Mouse (Mus musculus): ENCODE data around the gene Akap2. TPM values are rescaled to one million over a fixed set of nuclear protein-coding genes. Genes with fewer than 3 reads are reported as not detected.
"Not testable (repeated sequence)": the region's sequence is repeated elsewhere in the genome, so short reads cannot be mapped to it uniquely, and the experiment has no call there.

Akap2 gene
- total and polyA plus RNA-seq, 2 experiments, result 4.2 to 6.5 TPM

- no peak overlapping the region for H3K9ac ChIP-seq (ENCODE audit: low read depth, low read length)
- no peaks in the 10 kb centered on the region for H3K36me3 ChIP-seq (ENCODE audit: control insufficient read depth, insufficient read depth, low read length)
- no peaks in the 10 kb centered on the region for H3K27me3 ChIP-seq (ENCODE audit: control insufficient read depth, insufficient read depth, low read length)
- DNase-seq (ENCODE audit: extremely low read depth, low read depth, low spot score), result no peak
- no peak overlapping the region for H3K4me3 ChIP-seq (ENCODE audit: insufficient read depth, low read depth, low read length)
- WGBS, result 90% methylated on average over 2 of the region's 2 CpGs
- H3K79me2 ChIP-seq (ENCODE audit: control insufficient read depth, insufficient read depth, low read length), result peaks cover 2% of the 10 kb centered on the region; the same call in 1 of the 2 replicates
- TF ChIP-seq POLR2A (IDR thresholded peaks at IDR 0.05; ENCODE audit: extremely low read depth, insufficient read depth, low read length), result no peak
- no peak for TF ChIP-seq CTCF (IDR thresholded peaks at IDR 0.05; ENCODE audit: low read depth, low read length)
- H3K4me1 ChIP-seq (ENCODE audit: control insufficient read depth, insufficient read depth, low read length), result peaks cover 18% of the 10 kb centered on the region
- no peak overlapping the region for H3K27ac ChIP-seq (replicated peaks; ENCODE audit: insufficient read depth, low read depth, low read length)
Measured at GRCm38 (mm10) chr4:57888246-57888645, 170.8 kb downstream of the Akap2 start.

GRCm38 (mm10) chr4:57888978-57889377 lies 171.5 kb downstream of the Akap2 start:
- H3K36me3 ChIP-seq (ENCODE audit: control insufficient read depth, insufficient read depth, low read length); H3K9ac ChIP-seq (ENCODE audit: low read depth, low read length); H3K27me3 ChIP-seq (ENCODE audit: control insufficient read depth, insufficient read depth, low read length); H3K79me2 ChIP-seq (ENCODE audit: control insufficient read depth, insufficient read depth, low read length); DNase-seq (ENCODE audit: extremely low read depth, low read depth, low spot score); H3K4me3 ChIP-seq (ENCODE audit: insufficient read depth, low read depth, low read length); H3K27ac ChIP-seq (replicated peaks; ENCODE audit: insufficient read depth, low read depth, low read length): not testable (repeated sequence)
- H3K4me1 ChIP-seq (ENCODE audit: control insufficient read depth, insufficient read depth, low read length), result peaks cover 18% of the 10 kb centered on the region
- WGBS, result 89% methylated on average over 1 of the region's 1 CpGs

- Histone ChIP-seq H3K9ac (ENCODE audit: low read depth, low read length) (no peak overlapping the region), H3K27ac (replicated peaks; ENCODE audit: insufficient read depth, low read depth, low read length) (no peak overlapping the region), H3K4me1 (ENCODE audit: control insufficient read depth, insufficient read depth, low read length) (peaks cover 18% of the 10 kb centered on the region), H3K27me3 (ENCODE audit: control insufficient read depth, insufficient read depth, low read length) (no peaks in the 10 kb centered on the region), H3K79me2 (ENCODE audit: control insufficient read depth, insufficient read depth, low read length) (peaks cover 2% of the 10 kb centered on the region; the same call in 1 of the 2 replicates), H3K4me3 (ENCODE audit: insufficient read depth, low read depth, low read length) (no peak overlapping the region), H3K36me3 (ENCODE audit: control insufficient read depth, insufficient read depth, low read length) (no peaks in the 10 kb centered on the region)
- 93% methylated on average over 8 of the region's 8 CpGs for WGBS
- TF ChIP-seq POLR2A (IDR thresholded peaks at IDR 0.05; ENCODE audit: extremely low read depth, insufficient read depth, low read length), result no peak
- no peak for TF ChIP-seq CTCF (IDR thresholded peaks at IDR 0.05; ENCODE audit: low read depth, low read length)
- no peak for DNase-seq (ENCODE audit: extremely low read depth, low read depth, low spot score)
Measured at GRCm38 (mm10) chr4:57889773-57890172, 172.3 kb downstream of the Akap2 start.

- DNase-seq (ENCODE audit: extremely low read depth, low read depth, low spot score), result no peak
- H3K27me3 ChIP-seq (ENCODE audit: control insufficient read depth, insufficient read depth, low read length), result no peaks in the 10 kb centered on the region
- H3K27ac ChIP-seq (replicated peaks; ENCODE audit: insufficient read depth, low read depth, low read length), result no peak overlapping the region
- H3K36me3 ChIP-seq (ENCODE audit: control insufficient read depth, insufficient read depth, low read length), result no peaks in the 10 kb centered on the region
- 90% methylated on average over 10 of the region's 10 CpGs for WGBS
- no peak overlapping the region for H3K4me3 ChIP-seq (ENCODE audit: insufficient read depth, low read depth, low read length)
- H3K9ac ChIP-seq (ENCODE audit: low read depth, low read length), result no peak overlapping the region
- H3K4me1 ChIP-seq (ENCODE audit: control insufficient read depth, insufficient read depth, low read length), result 0 out of 2 replicates have a peak, but pooled peaks cover 1% of the 10 kb centered on the region
- peaks cover 2% of the 10 kb centered on the region; the same call in 1 of the 2 replicates for H3K79me2 ChIP-seq (ENCODE audit: control insufficient read depth, insufficient read depth, low read length)
- TF ChIP-seq CTCF (IDR thresholded peaks at IDR 0.05; ENCODE audit: low read depth, low read length), result no peak
- TF ChIP-seq POLR2A (IDR thresholded peaks at IDR 0.05; ENCODE audit: extremely low read depth, insufficient read depth, low read length), result no peak
Measured at GRCm38 (mm10) chr4:57892001-57892586, 174.6 kb downstream of the Akap2 start.

- no peak overlapping the region for H3K9ac ChIP-seq (ENCODE audit: low read depth, low read length)
- H3K36me3 ChIP-seq (ENCODE audit: control insufficient read depth, insufficient read depth, low read length), result no peaks in the 10 kb centered on the region
- no peak overlapping the region for H3K4me3 ChIP-seq (ENCODE audit: insufficient read depth, low read depth, low read length)
- no peaks in the 10 kb centered on the region for H3K4me1 ChIP-seq (ENCODE audit: control insufficient read depth, insufficient read depth, low read length)
- no peak overlapping the region for H3K27ac ChIP-seq (replicated peaks; ENCODE audit: insufficient read depth, low read depth, low read length)
- no peaks in the 10 kb centered on the region for H3K79me2 ChIP-seq (ENCODE audit: control insufficient read depth, insufficient read depth, low read length)
- WGBS, result 57% methylated on average over 5 of the region's 5 CpGs
- TF ChIP-seq CTCF (IDR thresholded peaks at IDR 0.05; ENCODE audit: low read depth, low read length) (no peak), POLR2A (IDR thresholded peaks at IDR 0.05; ENCODE audit: extremely low read depth, insufficient read depth, low read length) (no peak)
- no peaks in the 10 kb centered on the region for H3K27me3 ChIP-seq (ENCODE audit: control insufficient read depth, insufficient read depth, low read length)
- no peak for DNase-seq (ENCODE audit: extremely low read depth, low read depth, low spot score)
Measured at GRCm38 (mm10) chr4:57895140-57895539, 177.7 kb downstream of the Akap2 start.

- no peak for TF ChIP-seq POLR2A (IDR thresholded peaks at IDR 0.05; ENCODE audit: extremely low read depth, insufficient read depth, low read length)
- TF ChIP-seq CTCF (IDR thresholded peaks at IDR 0.05; ENCODE audit: low read depth, low read length), result no peak
Measured at GRCm38 (mm10) chr4:57895902-57896301, 178.4 kb downstream of the Akap2 start.

More at GRCm38 (mm10) chr4:57895902-57896301, 178.4 kb downstream of the Akap2 start:
- no peak for DNase-seq (ENCODE audit: extremely low read depth, low read depth, low spot score)
- no peaks in the 10 kb centered on the region for H3K79me2 ChIP-seq (ENCODE audit: control insufficient read depth, insufficient read depth, low read length)
- no peaks in the 10 kb centered on the region for H3K36me3 ChIP-seq (ENCODE audit: control insufficient read depth, insufficient read depth, low read length)
- H3K27ac ChIP-seq (replicated peaks; ENCODE audit: insufficient read depth, low read depth, low read length), result no peak overlapping the region
- no peaks in the 10 kb centered on the region for H3K27me3 ChIP-seq (ENCODE audit: control insufficient read depth, insufficient read depth, low read length)
- no peak overlapping the region for H3K9ac ChIP-seq (ENCODE audit: low read depth, low read length)
- H3K4me3 ChIP-seq (ENCODE audit: insufficient read depth, low read depth, low read length), result no peak overlapping the region
- WGBS, result 70% methylated on average over 6 of the region's 6 CpGs
- no peaks in the 10 kb centered on the region for H3K4me1 ChIP-seq (ENCODE audit: control insufficient read depth, insufficient read depth, low read length)
